Mouse (Mus musculus) liver, postnatal 0 days (tissue): ENCODE measurements around the gene Espl1.

Source experiments
- CTCF ChIP-seq: sonication (generic); IDR thresholded peaks from 2 replicates; pipeline ENCODE4 v1.5.1; 2016; ENCODE audit warnings: antibody characterized with exemption, low read depth
- EP300 ChIP-seq: IDR thresholded peaks from 2 replicates; pipeline ENCODE4 v1.6.1; 2016; ENCODE audit warnings: antibody characterized with exemption, low read depth, mild to moderate bottlenecking

GRCm38 (mm10) chr15:102257202-102258075 lies 38.6 kb upstream of the Espl1 start, which contains the start of gene Rarg:
- no peak for TF ChIP-seq EP300
- no peak for TF ChIP-seq CTCF
